Mouse (Mus musculus) spleen, adult 2 months (tissue): ENCODE data around the gene Dupd1.

Experiments
- CTCF ChIP-seq: fragments of 200-500 bp; IDR thresholded peaks from 2 replicates; pipeline ENCODE4 v1.5.1; 2011; ENCODE audit warnings: mild to moderate bottlenecking, inconsistent platforms; ENCODE audit not compliant: insufficient read depth, insufficient read length, insufficient replicate concordance; ENCODE audit errors: extremely low read depth
- POLR2A ChIP-seq: fragments of 200-500 bp; IDR thresholded peaks from 2 replicates; pipeline ENCODE4 v1.6.1; 2011; ENCODE audit warnings: low read depth, low read length, inconsistent platforms

- no peak for TF ChIP-seq POLR2A
- TF ChIP-seq CTCF: no peak
Observed at GRCm38 (mm10) chr14:21722021-21722698, 7.8 kb upstream of the Dupd1 start.
